Mouse (Mus musculus): Measurements from ENCODE around the gene Ttc37. TPM values are rescaled to one million over a fixed set of nuclear protein-coding genes. Genes with fewer than 3 reads are reported as not detected.
A peak's percentile ranks its signal among the peaks of the same experiment; 100 is the strongest.

Gene Ttc37
- polyA plus RNA-seq, 1 experiment from 2014 or later = 11.2 TPM

DNA sequence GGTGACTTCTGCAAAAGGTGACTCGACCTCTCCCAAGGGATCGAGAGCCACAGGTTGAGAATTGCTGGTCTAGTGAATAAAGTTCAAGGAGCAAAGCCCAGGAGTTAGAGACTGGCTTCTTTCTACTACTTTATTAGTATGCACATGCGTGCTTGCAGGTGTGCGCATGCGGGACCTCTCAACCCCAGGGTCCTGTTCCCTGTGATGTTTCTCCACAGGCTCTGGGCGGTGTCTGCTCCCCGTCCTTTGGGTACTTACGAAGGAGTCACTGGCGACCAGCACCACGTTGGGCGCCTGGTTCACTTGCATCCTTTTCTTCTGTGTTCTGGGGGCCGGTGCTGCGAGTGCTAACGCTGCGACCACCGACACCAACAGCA lies 430 bp upstream of the Ttc37 start:
- 3% methylated on average over 16 of the region's 16 CpGs for WGBS
- peak overlapping the region; percentile 66 for H3K4me3 ChIP-seq (replicated peaks)
- no peaks in the 10 kb centered on the region for H3K27me3 ChIP-seq (replicated peaks)
- peak overlapping the region; percentile 58 for H3K4me2 ChIP-seq (replicated peaks)
- H3K9ac ChIP-seq = peak overlapping the region; percentile 54
- no peaks in the 10 kb centered on the region for H3K36me3 ChIP-seq
- H3K9me3 ChIP-seq = no peaks in the 10 kb centered on the region
- peak; percentile 88 for ATAC-seq
- peak overlapping the region; percentile 58 for H3K27ac ChIP-seq
- no peaks in the 10 kb centered on the region for H3K4me1 ChIP-seq (replicated peaks)

DNA sequence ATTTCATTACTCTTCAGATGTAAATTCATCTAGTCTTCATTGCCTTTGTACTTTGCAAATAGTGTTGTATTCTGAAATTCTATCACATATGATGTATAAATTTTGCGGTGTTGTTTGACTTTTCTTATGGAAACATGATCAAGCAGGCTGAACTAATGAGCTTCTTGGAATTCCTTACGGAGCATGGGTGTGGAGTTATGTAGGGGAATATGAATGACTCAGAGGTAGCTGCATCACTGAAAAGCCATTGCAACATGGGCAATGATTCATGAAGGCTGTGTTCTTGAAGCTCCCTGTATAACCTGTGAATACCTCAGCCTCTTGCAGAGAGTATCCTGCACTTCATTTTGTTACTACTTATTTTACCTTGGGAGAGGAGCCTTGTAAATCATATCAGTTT lies 3.5 kb downstream of the Ttc37 start:
- Histone ChIP-seq H3K27me3 (replicated peaks) (no peaks in the 10 kb centered on the region), H3K9ac (no peak overlapping the region), H3K4me2 (replicated peaks) (no peak overlapping the region), H3K4me1 (replicated peaks) (no peaks in the 10 kb centered on the region), H3K36me3 (no peaks in the 10 kb centered on the region), H3K9me3 (no peaks in the 10 kb centered on the region), H3K4me3 (replicated peaks) (no peak overlapping the region), H3K27ac (no peak overlapping the region)
- no peak for ATAC-seq
- WGBS = 94% methylated on average over 2 of the region's 2 CpGs

DNA sequence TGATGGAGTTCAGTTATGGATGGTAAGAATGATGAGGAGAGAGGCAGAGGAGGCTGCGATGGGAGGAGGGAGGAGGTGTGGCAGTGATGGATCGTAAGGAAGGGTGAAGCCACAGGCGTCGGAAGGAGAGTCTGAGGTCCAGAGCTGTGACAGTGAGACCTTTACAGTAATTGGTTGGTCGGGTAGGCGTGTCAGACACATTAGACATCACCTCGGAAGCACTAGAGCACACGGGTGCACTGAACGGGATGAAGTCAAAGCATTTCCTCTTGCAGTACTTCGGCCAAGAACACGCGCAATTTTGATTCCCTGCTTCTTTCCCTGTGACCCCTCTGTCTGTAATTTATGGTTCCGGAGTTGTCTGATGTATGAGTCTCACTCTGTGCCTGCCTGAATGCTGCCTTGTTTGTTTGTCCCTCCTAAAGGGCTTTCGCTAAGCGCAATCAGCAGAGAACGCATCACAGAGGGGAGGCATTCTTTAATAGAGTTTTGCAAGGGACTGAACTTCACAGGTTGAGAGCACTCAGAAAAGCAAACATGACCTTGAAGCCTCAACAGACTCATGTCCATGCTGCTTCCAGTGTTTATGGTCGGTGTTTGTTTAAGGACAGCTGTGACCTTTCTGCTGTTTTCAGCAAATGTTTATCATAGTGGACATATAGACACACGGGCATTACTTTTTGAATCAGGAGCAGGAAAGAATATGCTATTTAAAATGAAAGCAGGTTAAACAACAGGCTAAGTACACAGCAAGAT lies 10.7 kb downstream of the Ttc37 start:
- H3K36me3 ChIP-seq = peaks cover 10% of the 10 kb centered on the region; the same call in 1 of the 2 replicates
- no peak overlapping the region for H3K9ac ChIP-seq
- no peaks in the 10 kb centered on the region for H3K9me3 ChIP-seq
- H3K4me2 ChIP-seq (replicated peaks) = no peak overlapping the region
- no peak overlapping the region for H3K4me3 ChIP-seq (replicated peaks)
- H3K27me3 ChIP-seq (replicated peaks) = no peaks in the 10 kb centered on the region
- no peaks in the 10 kb centered on the region for H3K4me1 ChIP-seq (replicated peaks)
- no peak overlapping the region for H3K27ac ChIP-seq
- no peak for ATAC-seq
- 82% methylated on average over 18 of the region's 18 CpGs for WGBS

DNA sequence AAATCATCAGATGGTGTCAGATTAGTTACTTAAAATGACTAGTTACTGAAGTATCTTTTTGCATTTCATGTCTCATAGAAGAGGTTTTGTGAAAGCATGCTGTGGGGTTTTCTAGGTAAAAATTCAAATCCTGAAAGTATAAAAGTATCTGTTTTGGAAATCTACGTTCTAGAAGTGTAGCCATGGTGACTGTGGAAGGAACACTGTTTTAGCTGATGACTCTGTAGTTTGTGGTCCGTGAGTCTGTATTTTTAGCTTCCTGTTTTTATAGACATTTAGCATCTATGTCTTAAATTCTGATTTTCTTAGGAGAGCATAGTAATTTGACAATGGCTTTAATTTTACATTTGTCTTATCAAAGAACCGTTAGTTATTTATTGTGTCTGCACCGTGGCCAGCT lies 30.3 kb downstream of the Ttc37 start:
- Histone ChIP-seq H3K27ac (no peak overlapping the region), H3K9me3 (no peaks in the 10 kb centered on the region), H3K4me2 (replicated peaks) (no peak overlapping the region), H3K4me3 (replicated peaks) (no peak overlapping the region), H3K27me3 (replicated peaks) (no peaks in the 10 kb centered on the region), H3K36me3 (0 out of 2 replicates have a peak, but pooled peaks cover 6% of the 10 kb centered on the region), H3K9ac (no peak overlapping the region), H3K4me1 (replicated peaks) (no peaks in the 10 kb centered on the region)
- WGBS = 93% methylated on average over 4 of the region's 4 CpGs
- no peak for ATAC-seq

DNA sequence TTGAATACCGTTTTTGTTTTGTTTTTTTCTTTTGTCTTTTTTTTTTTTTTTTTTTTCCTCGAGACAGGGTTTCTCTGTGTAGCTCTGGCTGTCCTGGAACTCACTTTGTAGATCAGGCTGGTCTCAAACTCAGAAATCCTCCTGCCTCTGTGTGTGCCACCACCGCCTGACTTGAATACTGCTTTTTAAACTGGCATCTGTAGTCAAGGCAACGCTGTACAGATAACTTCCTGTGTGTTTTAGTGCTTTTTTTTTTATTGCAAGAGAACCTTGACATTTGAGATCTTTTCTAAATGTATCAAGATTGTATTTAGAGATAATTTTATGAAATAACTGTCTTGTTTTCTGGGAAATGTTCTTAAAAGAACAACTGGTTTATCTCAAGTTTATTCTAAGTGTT lies 33.9 kb downstream of the Ttc37 start:
- Histone ChIP-seq H3K9me3 (no peaks in the 10 kb centered on the region), H3K27ac (no peak overlapping the region), H3K4me2 (replicated peaks) (no peak overlapping the region), H3K4me3 (replicated peaks) (no peak overlapping the region), H3K27me3 (replicated peaks) (no peaks in the 10 kb centered on the region), H3K9ac (no peak overlapping the region), H3K36me3 (peaks cover 9% of the 10 kb centered on the region), H3K4me1 (replicated peaks) (no peaks in the 10 kb centered on the region)
- no peak for ATAC-seq
- 79% methylated on average over 4 of the region's 4 CpGs for WGBS

DNA sequence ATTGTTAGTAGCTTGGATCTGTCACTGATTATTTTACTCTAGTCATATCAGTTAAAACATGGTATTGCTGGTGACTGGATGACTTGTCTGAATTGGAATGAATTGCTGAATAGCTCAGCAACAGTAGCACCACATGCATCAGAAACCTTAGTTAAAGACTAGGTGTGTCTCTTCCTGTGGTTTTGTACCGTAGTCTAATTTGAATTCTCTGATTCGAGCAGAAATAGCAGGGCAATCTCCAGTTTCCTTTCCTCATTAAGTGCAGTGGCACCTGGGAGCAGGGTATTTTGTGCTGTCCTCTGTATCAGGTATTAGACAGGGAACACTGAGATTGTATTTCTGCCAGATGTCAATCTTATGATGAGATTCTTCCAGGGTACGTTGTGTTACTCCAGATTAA lies 40.3 kb downstream of the Ttc37 start:
- H3K4me2 ChIP-seq (replicated peaks) = no peak overlapping the region
- no peaks in the 10 kb centered on the region for H3K27me3 ChIP-seq (replicated peaks)
- H3K9me3 ChIP-seq = no peaks in the 10 kb centered on the region
- peaks cover 6% of the 10 kb centered on the region for H3K36me3 ChIP-seq
- H3K27ac ChIP-seq = no peak overlapping the region
- H3K4me3 ChIP-seq (replicated peaks) = no peak overlapping the region
- ATAC-seq = no peak
- H3K4me1 ChIP-seq (replicated peaks) = no peaks in the 10 kb centered on the region
- no peak overlapping the region for H3K9ac ChIP-seq
- WGBS = 81% methylated on average over 3 of the region's 3 CpGs

DNA sequence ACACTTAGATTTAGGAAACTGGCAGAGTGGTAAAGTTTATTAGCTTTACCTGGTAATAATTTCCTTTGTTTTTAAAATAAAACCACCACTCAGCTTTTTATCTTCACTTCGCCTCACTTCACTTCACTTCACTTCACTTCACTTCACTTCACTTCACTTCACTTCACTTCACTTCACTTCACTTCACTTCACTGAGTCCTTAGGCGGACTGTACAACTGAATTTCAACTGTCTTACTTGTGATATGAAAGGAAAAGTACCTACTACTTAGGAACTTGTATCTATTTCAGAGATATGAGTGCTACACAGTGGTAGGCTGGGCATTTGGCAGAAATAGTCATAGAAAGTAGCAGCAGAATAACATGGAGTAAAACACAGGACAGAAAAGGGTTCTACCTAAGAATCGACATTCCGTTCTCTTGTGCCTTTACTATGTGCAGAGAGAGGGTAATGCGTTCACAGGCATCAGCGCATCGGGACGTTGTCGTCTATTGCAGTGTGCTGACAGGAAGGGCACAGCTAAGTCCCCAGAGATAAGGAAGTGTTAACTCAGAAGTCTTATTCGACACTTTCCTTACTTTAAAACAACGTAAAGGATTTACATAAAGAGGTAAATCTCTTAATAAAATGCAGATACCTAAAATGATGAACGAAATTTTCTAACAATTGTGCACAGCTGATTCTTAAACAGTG lies 42.7 kb downstream of the Ttc37 start:
- 92% methylated on average over 12 of the region's 12 CpGs for WGBS
- no peaks in the 10 kb centered on the region for H3K9me3 ChIP-seq
- ATAC-seq = no peak
- H3K4me2 ChIP-seq (replicated peaks) = no peak overlapping the region
- H3K27me3 ChIP-seq (replicated peaks) = no peaks in the 10 kb centered on the region
- H3K4me1 ChIP-seq (replicated peaks) = no peaks in the 10 kb centered on the region
- H3K4me3 ChIP-seq (replicated peaks) = no peak overlapping the region
- H3K9ac ChIP-seq = no peak overlapping the region
- no peaks in the 10 kb centered on the region for H3K36me3 ChIP-seq
- H3K27ac ChIP-seq = no peak overlapping the region

DNA sequence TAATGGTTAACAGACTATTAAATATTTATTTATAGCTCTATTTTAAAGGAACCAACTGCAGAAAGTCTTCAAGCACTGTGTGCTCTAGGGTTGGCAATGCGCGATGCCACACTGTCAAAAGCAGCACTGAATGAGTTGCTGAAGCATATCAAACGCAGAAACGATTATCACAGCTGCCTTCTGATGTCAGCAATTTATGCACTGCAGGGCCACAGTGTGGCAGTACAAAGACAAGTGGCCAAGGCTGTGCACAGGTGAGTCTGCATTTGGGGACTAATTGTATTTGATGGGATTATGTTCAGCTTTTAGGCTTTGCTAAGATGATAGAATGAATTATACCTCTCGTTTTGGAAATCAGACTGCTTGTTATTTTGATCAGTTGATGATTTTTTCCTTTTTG lies 51.9 kb downstream of the Ttc37 start:
- 0 out of 2 replicates have a peak, but pooled peaks cover 6% of the 10 kb centered on the region for H3K36me3 ChIP-seq
- H3K27ac ChIP-seq = no peak overlapping the region
- H3K4me3 ChIP-seq (replicated peaks) = no peak overlapping the region
- H3K9ac ChIP-seq = no peak overlapping the region
- 89% methylated on average over 5 of the region's 5 CpGs for WGBS
- H3K4me1 ChIP-seq (replicated peaks) = no peaks in the 10 kb centered on the region
- ATAC-seq = no peak
- H3K9me3 ChIP-seq = no peaks in the 10 kb centered on the region
- no peak overlapping the region for H3K4me2 ChIP-seq (replicated peaks)
- no peaks in the 10 kb centered on the region for H3K27me3 ChIP-seq (replicated peaks)

DNA sequence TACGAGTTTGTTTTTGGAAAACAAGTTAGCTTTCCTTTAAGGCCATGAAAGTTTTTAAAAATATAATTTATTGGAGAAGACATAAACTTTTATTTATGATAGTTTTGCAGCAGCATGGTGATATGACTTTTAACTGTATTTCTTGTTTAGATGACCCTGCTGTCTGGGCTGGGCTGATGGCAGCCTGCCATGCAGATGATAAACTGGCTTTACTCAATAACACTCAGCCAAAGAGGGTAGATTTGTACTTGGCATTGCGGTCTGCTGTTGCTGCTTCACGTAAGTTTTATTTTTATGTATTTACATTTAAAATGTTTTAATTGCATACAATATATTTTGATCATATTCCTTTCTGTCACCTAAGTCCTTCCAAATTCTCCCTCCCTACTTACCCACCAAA lies 58.6 kb downstream of the Ttc37 start:
- H3K4me1 ChIP-seq (replicated peaks) = no peaks in the 10 kb centered on the region
- H3K27ac ChIP-seq = no peak overlapping the region
- ATAC-seq = no peak
- H3K36me3 ChIP-seq = peaks cover 10% of the 10 kb centered on the region
- H3K9ac ChIP-seq = no peak overlapping the region
- H3K4me3 ChIP-seq (replicated peaks) = no peak overlapping the region
- H3K27me3 ChIP-seq (replicated peaks) = no peaks in the 10 kb centered on the region
- 80% methylated on average over 3 of the region's 3 CpGs for WGBS
- no peak overlapping the region for H3K4me2 ChIP-seq (replicated peaks)
- H3K9me3 ChIP-seq = no peaks in the 10 kb centered on the region

DNA sequence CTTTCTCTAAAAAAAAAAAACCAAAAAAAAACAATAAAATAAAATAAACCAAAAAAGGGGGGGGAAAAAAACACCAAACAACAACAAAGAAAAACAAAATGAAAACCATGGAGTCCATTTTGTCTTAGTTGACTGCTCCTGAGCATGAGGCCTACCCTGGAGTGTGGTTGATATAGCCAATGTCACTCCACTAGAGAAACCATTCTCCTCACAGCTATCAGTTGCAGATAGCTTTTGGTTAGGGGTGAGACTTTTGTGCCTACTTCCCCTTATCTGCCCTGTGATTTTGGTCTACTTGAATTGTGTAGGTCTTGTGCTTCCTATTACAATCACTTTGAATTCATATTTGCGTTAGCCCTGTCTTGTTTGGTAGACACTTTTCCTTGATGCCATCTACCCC lies 59.0 kb downstream of the Ttc37 start:
- peaks cover 12% of the 10 kb centered on the region for H3K36me3 ChIP-seq
- ATAC-seq = no peak
- H3K9ac ChIP-seq = no peak overlapping the region
- H3K27ac ChIP-seq = no peak overlapping the region
- no peak overlapping the region for H3K4me2 ChIP-seq (replicated peaks)
- 100% methylated on average over 1 of the region's 1 CpGs for WGBS
- H3K9me3 ChIP-seq = no peaks in the 10 kb centered on the region
- H3K4me3 ChIP-seq (replicated peaks) = no peak overlapping the region
- H3K27me3 ChIP-seq (replicated peaks) = no peaks in the 10 kb centered on the region
- no peaks in the 10 kb centered on the region for H3K4me1 ChIP-seq (replicated peaks)

DNA sequence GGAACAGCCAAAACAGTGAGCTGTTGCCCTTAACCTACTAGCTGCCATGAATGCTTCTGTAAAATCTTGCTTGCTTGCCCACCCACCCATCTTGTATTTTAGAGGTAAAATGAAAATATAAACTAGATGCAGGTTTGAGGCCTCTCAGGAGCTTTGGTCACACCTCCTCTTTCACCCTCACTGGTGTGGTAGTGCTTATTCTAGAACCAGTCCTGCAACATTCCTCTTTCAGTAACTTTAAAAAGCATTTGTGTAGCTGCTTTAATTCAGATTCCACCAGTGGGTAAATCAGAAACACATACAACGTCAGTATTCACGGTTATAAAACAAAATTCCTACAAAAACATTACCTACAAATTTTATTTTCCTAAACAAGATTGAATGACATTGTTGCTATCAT lies 62.1 kb downstream of the Ttc37 start:
- no peak overlapping the region for H3K4me2 ChIP-seq (replicated peaks)
- H3K9me3 ChIP-seq = no peaks in the 10 kb centered on the region
- no peak overlapping the region for H3K4me3 ChIP-seq (replicated peaks)
- H3K9ac ChIP-seq = no peak overlapping the region
- ATAC-seq = no peak
- 86% methylated on average over 2 of the region's 2 CpGs for WGBS
- H3K27ac ChIP-seq = no peak overlapping the region
- H3K36me3 ChIP-seq = peaks cover 12% of the 10 kb centered on the region
- H3K4me1 ChIP-seq (replicated peaks) = no peaks in the 10 kb centered on the region
- H3K27me3 ChIP-seq (replicated peaks) = no peaks in the 10 kb centered on the region

DNA sequence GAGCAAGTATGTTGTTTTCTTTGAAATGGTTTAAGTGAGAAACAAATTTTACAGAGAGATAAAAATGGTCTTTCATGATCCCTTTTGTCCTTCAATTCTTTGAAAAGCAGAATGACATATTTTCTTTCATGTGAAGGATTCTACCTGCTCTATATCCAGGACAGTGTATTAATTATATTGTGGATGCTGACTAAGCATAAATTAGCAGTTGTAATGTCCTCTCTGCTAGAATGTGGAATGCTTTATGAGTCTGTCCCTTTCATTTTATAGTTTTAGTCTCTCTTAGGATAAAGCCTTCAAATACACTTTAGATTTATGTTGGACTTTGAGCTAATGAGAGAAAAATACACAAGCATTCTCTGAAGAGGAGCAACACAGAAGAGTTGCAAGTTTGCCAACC lies 75.8 kb downstream of the Ttc37 start:
- Histone ChIP-seq H3K4me1 (replicated peaks) (no peaks in the 10 kb centered on the region), H3K4me3 (replicated peaks) (no peak overlapping the region), H3K36me3 (peaks cover 8% of the 10 kb centered on the region), H3K27ac (no peak overlapping the region), H3K4me2 (replicated peaks) (no peak overlapping the region), H3K27me3 (replicated peaks) (no peaks in the 10 kb centered on the region), H3K9me3 (no peaks in the 10 kb centered on the region), H3K9ac (no peak overlapping the region)
- no peak for ATAC-seq

DNA sequence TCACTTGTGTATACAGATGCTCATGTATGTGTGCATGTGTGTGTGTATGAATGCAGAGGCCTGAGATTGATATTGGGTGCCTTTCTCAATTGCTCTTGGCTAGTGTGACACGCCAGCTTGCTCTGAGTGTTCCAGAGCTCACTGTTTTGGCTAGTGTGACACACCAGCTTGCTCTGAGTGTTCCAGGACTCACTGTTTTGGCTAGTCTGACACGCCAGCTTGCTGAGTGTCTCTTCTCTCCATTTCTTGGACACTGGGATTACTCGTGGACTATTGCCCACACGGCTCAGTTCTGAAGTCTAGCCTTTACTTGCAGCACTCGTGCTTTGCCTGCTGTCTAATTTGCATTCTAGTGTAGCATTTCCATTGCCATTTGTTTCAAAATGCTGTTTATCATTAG lies 80.2 kb downstream of the Ttc37 start:
- Histone ChIP-seq H3K4me3 (replicated peaks) (no peak overlapping the region), H3K9me3 (no peaks in the 10 kb centered on the region), H3K36me3 (peaks cover 8% of the 10 kb centered on the region), H3K27ac (no peak overlapping the region), H3K27me3 (replicated peaks) (no peaks in the 10 kb centered on the region), H3K9ac (no peak overlapping the region), H3K4me1 (replicated peaks) (no peaks in the 10 kb centered on the region), H3K4me2 (replicated peaks) (no peak overlapping the region)
- ATAC-seq = no peak
- 95% methylated on average over 5 of the region's 5 CpGs for WGBS
